Mouse (Mus musculus): Measurements from ENCODE around the gene Pgrmc2. TPM values are rescaled to one million over a fixed set of nuclear protein-coding genes. Genes with fewer than 3 reads are reported as not detected.

The Pgrmc2 gene
- polyA plus RNA-seq, 1 experiment from 2014 or later = 28.6 TPM

DNA sequence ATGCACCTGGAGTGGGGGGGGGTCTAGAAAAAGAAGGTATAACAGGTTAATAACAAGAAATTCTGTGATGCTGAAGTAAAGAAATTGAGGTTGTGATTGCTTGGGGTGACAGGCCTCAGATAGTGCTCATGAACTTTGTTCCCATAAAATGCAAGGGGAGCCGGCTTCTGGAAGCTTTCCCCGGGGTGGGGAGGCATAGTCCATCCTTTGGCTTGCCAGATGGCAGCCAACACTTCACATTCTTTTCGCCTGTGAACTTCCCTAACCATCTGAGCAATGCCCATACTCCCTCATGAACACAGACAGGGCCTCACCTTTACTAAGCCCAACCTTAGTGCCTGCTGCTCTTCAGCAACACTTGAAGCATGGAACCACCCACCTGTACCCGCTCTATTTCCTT is 9.5 kb upstream of the Pgrmc2 start:
- WGBS = 81% methylated on average over 4 of the region's 4 CpGs
- Histone ChIP-seq H3K27me3 (no peaks in the 10 kb centered on the region), H3K9ac (no peak overlapping the region), H3K36me3 (no peaks in the 10 kb centered on the region), H3K27ac (no peak overlapping the region), H3K9me3 (no peaks in the 10 kb centered on the region), H3K4me2 (no peak overlapping the region), H3K4me3 (no peak overlapping the region), H3K4me1 (replicated peaks) (no peaks in the 10 kb centered on the region)
- no peak for ATAC-seq (ENCODE audit: low FRiP score)

DNA sequence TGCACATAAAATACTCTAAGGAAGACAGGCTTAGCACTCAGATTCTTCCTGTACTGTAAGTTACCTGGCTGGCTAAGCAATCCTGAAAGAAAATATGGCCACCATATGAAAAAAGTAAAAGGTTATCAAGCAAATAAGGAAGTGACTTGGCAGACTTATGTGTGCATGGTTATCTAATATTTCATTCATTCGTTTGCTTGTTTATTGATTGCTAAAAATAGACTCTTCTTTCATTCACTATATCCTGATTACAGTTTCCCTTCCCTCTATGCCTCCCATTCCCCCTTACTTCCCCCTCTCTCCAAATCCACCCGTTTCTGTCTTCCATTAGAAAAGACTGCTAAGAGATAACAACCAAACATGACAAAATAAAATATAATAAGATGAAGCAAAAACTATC is 8.0 kb upstream of the Pgrmc2 start:
- no peak for ATAC-seq (ENCODE audit: low FRiP score)
- no peaks in the 10 kb centered on the region for H3K36me3 ChIP-seq
- H3K4me2 ChIP-seq = no peak overlapping the region
- H3K9ac ChIP-seq = no peak overlapping the region
- no peaks in the 10 kb centered on the region for H3K9me3 ChIP-seq
- 75% methylated on average over 2 of the region's 2 CpGs for WGBS
- no peaks in the 10 kb centered on the region for H3K4me1 ChIP-seq (replicated peaks)
- no peak overlapping the region for H3K27ac ChIP-seq
- H3K27me3 ChIP-seq = no peaks in the 10 kb centered on the region
- H3K4me3 ChIP-seq = no peak overlapping the region

DNA sequence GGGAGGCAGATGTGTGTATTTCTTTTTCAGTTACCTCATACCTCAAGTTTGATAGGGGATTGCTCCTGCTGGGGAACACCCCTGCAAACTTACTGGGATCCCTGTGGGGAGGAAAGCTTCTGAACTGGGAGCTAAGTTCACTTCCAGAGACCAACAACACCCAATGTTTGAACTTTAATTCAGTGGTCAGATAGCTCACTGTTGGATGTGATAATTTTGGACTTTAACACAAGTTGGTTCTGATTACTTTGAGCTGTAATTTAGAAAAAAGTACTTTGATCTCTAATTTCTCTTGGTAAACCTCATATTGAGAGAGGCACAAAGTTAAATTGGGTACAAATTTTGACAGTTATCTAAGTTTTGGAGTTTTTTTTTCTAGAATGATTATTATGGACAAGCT is 4.2 kb upstream of the Pgrmc2 start:
- Histone ChIP-seq H3K4me2 (no peak overlapping the region), H3K9ac (no peak overlapping the region), H3K4me1 (replicated peaks) (peaks cover 6% of the 10 kb centered on the region; the same call in 1 of the 2 replicates), H3K27me3 (no peaks in the 10 kb centered on the region), H3K9me3 (no peaks in the 10 kb centered on the region), H3K4me3 (no peak overlapping the region), H3K27ac (no peak overlapping the region), H3K36me3 (no peaks in the 10 kb centered on the region)
- ATAC-seq (ENCODE audit: low FRiP score) = no peak

DNA sequence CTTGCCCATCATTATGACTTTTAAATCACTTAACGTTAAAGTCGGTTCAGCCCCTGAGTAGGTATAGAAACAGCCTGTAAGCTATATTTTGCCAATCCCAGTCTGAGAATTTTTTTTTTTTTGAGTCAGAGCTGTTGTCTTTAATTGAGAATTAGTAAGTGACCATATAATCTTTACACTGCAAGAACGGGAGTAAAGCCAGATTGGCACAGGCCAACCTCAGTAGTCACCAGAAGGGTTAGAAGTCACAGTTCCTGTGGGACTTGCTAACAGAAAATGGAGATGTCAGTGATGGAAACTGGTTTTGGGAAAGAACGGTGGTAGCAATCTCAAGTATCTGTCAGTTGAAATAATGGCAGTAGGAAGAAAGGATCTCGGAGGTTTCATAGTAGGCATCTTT is 1.6 kb upstream of the Pgrmc2 start:
- H3K4me1 ChIP-seq (replicated peaks) = peaks cover 27% of the 10 kb centered on the region
- H3K9me3 ChIP-seq = no peaks in the 10 kb centered on the region
- H3K27me3 ChIP-seq = no peaks in the 10 kb centered on the region
- peak overlapping the region; percentile 64 for H3K4me2 ChIP-seq
- H3K9ac ChIP-seq = no peak overlapping the region
- H3K4me3 ChIP-seq = no peak overlapping the region
- WGBS = 89% methylated on average over 5 of the region's 5 CpGs
- ATAC-seq (ENCODE audit: low FRiP score) = no peak
- H3K36me3 ChIP-seq = no peaks in the 10 kb centered on the region
- no peak overlapping the region for H3K27ac ChIP-seq

DNA sequence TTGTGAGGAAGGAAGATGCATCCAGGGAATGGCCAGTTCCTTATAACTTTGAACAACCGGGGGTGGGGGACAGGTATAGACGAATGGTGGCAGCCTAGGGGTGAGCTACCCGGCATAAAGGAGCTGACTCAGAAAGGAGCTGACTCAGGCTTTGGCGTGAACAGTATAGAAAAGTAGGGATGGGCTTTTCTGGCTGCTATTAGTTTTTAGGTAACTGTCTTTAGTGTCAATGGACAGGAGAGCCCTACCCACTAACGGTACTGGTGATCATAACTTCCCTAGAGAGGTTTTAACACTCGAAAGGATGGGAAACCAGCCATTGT is 905 bp upstream of the Pgrmc2 start:
- no peaks in the 10 kb centered on the region for H3K27me3 ChIP-seq
- H3K9ac ChIP-seq = peak overlapping the region; percentile 82
- H3K36me3 ChIP-seq = no peaks in the 10 kb centered on the region
- H3K27ac ChIP-seq = peak overlapping the region; percentile 94
- ATAC-seq (ENCODE audit: low FRiP score) = peak; percentile 43
- H3K4me2 ChIP-seq = peak overlapping the region; percentile 64
- H3K4me1 ChIP-seq (replicated peaks) = peaks cover 27% of the 10 kb centered on the region
- H3K4me3 ChIP-seq = peak overlapping the region; percentile 93
- no peaks in the 10 kb centered on the region for H3K9me3 ChIP-seq
- WGBS = under 1% methylated on average over 6 of the region's 6 CpGs

DNA sequence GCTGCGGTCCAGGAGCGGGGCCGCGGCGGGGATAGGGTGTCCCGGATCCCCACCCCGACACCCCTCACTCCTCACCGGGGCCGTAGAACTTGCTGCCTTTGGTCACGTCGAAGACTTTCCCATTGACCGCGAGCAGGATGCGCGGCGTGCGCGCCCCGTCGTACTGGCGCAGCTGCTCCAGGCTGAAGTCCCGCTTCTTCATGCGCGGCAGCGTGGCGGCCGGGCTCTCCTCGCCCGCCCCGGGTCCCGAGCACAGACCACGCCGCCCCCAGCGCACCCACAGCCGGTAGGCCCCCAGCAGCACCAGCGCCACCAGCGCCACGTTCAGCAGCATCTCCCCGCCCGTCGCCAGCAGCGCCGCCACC is 344 bp downstream of the Pgrmc2 start:
- peak overlapping the region; percentile 89 for H3K9ac ChIP-seq
- WGBS = 0% methylated on average over 29 of the region's 43 CpGs
- H3K27ac ChIP-seq = peak overlapping the region; percentile 93
- peak overlapping the region; percentile 82 for H3K4me2 ChIP-seq
- H3K27me3 ChIP-seq = no peaks in the 10 kb centered on the region
- peaks cover 27% of the 10 kb centered on the region for H3K4me1 ChIP-seq (replicated peaks)
- no peaks in the 10 kb centered on the region for H3K36me3 ChIP-seq
- H3K9me3 ChIP-seq = no peaks in the 10 kb centered on the region
- peak; percentile 60 for ATAC-seq (ENCODE audit: low FRiP score)
- H3K4me3 ChIP-seq = peak overlapping the region; percentile 93

DNA sequence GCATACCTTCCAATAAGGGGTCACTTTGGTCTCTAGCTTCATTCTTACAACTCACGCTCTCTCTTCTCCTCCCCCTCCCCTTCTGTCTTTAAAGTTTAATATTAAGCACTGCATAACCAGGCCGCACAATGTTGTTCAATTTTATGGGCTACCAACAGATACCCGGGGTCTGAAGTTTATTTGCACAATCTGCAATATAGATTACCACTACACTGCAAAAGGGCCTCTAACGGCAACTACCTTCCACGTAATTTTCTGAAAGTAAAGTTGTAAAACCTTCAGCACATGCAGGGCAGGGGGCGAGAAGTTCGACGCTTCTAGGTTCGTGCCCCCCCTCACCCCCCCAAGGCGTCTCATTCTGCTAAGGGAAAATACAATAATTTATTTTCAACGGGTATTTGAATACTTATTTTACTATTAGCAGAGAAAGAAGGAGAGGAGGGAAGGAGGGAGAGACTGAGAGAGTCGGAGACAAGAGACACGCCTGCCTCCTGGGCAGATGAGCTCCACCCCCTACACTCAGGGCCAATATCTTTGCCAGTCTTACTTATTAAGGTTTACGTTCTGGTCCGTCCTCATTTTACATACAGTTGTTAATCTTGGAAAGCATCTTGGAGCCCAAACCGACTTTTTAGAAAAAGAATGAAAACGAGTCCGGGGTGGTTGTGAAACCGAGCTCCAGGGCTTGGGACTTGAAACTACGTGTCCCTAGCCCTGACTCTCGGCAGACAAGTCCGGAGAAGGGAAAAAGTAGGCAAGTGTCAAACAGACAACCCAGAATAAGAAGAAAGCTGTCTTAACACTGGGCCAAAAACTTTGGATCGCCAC is 1.2 kb downstream of the Pgrmc2 start:
- no peaks in the 10 kb centered on the region for H3K36me3 ChIP-seq
- peak overlapping the region; percentile 93 for H3K27ac ChIP-seq
- H3K4me1 ChIP-seq (replicated peaks) = peaks cover 27% of the 10 kb centered on the region
- no peak for ATAC-seq (ENCODE audit: low FRiP score)
- WGBS = 3% methylated on average over 23 of the region's 23 CpGs
- peak overlapping the region; percentile 82 for H3K4me2 ChIP-seq
- no peaks in the 10 kb centered on the region for H3K27me3 ChIP-seq
- H3K9ac ChIP-seq = peak overlapping the region; percentile 89
- H3K9me3 ChIP-seq = no peaks in the 10 kb centered on the region
- H3K4me3 ChIP-seq = peak overlapping the region; percentile 93

DNA sequence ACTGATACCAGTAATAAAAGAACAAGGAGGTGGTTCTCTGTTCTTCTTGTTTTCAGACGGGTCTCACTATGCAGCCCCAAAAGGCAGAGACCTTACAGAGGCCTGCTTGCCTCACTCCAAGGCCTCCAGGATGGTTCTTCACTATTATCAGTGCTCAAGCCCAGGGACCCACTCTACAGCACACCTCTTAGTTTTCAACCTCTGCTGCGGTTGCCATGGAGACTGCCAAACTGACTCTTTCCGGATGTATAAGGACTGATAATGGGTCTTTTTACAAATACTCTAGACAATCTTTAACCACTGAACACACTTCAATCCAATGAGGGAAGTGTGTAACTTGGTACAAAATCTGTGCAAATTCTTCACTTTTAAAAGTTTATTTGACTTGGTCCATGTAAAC is 2.1 kb downstream of the Pgrmc2 start:
- peak overlapping the region; percentile 82 for H3K4me2 ChIP-seq
- ATAC-seq (ENCODE audit: low FRiP score) = no peak
- H3K9me3 ChIP-seq = no peaks in the 10 kb centered on the region
- no peaks in the 10 kb centered on the region for H3K27me3 ChIP-seq
- H3K9ac ChIP-seq = peak overlapping the region; percentile 26; the same call in 1 of the 2 replicates
- peaks cover 29% of the 10 kb centered on the region for H3K4me1 ChIP-seq (replicated peaks)
- no peaks in the 10 kb centered on the region for H3K36me3 ChIP-seq
- no peak overlapping the region for H3K27ac ChIP-seq
- 42% methylated on average over 3 of the region's 3 CpGs for WGBS
- peak overlapping the region; percentile 93; the same call in 1 of the 2 replicates for H3K4me3 ChIP-seq

DNA sequence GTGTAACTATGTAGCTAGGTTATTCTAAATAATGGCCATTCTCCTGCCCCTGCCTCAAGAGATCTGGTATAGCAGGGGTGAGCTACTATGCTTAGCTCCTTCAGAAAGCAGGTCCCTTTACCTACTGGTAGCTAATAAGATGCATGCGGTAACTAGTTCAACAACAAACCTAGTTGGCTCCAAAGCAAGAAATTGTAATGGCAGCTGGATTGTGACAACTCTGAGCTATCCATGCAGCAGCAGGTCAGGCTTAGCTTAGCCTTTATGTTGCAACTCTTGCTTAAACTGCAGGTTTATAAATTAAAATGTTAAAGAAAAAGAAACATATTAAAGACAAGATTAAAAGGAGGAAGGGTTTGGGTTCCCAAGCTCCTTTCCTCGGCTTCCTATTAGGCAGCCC is 4.2 kb downstream of the Pgrmc2 start:
- Histone ChIP-seq H3K36me3 (no peaks in the 10 kb centered on the region), H3K4me3 (no peak overlapping the region), H3K27me3 (no peaks in the 10 kb centered on the region), H3K9me3 (no peaks in the 10 kb centered on the region), H3K9ac (no peak overlapping the region), H3K4me1 (replicated peaks) (peaks cover 27% of the 10 kb centered on the region), H3K27ac (no peak overlapping the region), H3K4me2 (no peak overlapping the region)
- WGBS = 91% methylated on average over 2 of the region's 2 CpGs
- ATAC-seq (ENCODE audit: low FRiP score) = no peak

DNA sequence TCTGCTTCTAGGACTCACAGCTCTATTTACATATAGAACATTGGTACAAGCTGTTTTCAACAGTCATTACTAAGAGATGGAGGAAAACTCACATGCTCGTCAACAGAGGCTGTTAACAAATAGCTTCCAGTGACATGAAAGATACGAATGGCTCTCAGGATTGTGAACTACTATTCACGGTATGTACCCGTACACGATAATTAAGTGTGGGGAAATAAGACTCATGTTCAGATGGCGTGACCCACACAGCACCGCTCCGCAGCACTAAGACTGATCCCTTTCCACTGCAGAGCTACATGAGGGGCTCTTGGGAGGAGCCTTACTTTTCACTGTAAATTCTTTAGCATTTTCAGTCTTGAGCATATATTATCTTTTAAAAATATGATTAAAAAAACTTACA is 7.5 kb downstream of the Pgrmc2 start:
- Histone ChIP-seq H3K4me2 (no peak overlapping the region), H3K9me3 (no peaks in the 10 kb centered on the region), H3K27me3 (no peaks in the 10 kb centered on the region), H3K27ac (no peak overlapping the region), H3K36me3 (no peaks in the 10 kb centered on the region), H3K4me3 (no peak overlapping the region), H3K9ac (no peak overlapping the region), H3K4me1 (replicated peaks) (peaks cover 12% of the 10 kb centered on the region)
- no peak for ATAC-seq (ENCODE audit: low FRiP score)
- 74% methylated on average over 8 of the region's 8 CpGs for WGBS

DNA sequence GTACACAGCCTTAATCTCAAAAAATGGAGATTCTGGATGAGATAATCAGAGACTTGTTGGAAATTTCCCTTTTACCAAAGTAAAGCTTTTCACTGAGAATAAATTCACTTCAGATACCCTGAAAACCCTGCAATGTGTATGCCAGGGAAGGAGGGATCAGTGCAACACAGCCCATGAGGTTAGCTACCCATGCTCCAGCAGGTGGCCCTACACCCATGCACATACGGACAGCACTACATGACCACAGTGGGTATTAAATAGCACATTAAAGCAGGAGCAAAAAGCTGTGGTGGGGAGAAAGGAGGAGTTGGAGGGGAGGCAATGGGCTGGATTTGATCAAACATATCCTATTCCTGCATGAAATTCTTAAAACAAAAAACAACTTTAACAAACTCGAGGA is 12.3 kb downstream of the Pgrmc2 start:
- Histone ChIP-seq H3K27ac (no peak overlapping the region), H3K4me3 (no peak overlapping the region), H3K9me3 (no peaks in the 10 kb centered on the region), H3K4me1 (replicated peaks) (peaks cover 2% of the 10 kb centered on the region), H3K4me2 (no peak overlapping the region), H3K36me3 (peaks cover 35% of the 10 kb centered on the region), H3K27me3 (no peaks in the 10 kb centered on the region), H3K9ac (no peak overlapping the region)
- no peak for ATAC-seq (ENCODE audit: low FRiP score)
- WGBS = 83% methylated on average over 2 of the region's 2 CpGs

DNA sequence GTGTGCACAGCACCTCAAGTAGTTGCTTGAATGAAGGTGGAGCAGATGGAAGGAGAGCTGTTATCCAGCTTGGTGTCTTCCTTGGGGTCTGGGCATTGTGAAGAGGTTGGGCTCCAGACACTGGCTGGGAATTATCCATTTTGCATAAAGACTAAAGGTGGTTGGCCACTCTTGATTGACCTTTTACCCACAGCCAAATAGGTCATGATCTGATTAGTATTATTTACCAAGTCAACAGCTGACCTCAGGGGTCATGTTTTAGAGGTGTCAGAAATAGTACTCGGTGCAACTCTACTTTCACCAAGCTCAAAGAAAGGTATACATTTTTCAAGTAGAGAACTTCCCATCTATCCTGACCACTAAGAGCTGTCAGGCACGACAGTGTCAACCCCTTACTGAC is 17.5 kb downstream of the Pgrmc2 start:
- H3K27ac ChIP-seq = no peak overlapping the region
- no peak overlapping the region for H3K9ac ChIP-seq
- H3K27me3 ChIP-seq = no peaks in the 10 kb centered on the region
- H3K36me3 ChIP-seq = peaks cover 54% of the 10 kb centered on the region
- no peak for ATAC-seq (ENCODE audit: low FRiP score)
- H3K9me3 ChIP-seq = no peaks in the 10 kb centered on the region
- no peaks in the 10 kb centered on the region for H3K4me1 ChIP-seq (replicated peaks)
- WGBS = 89% methylated on average over 2 of the region's 2 CpGs
- no peak overlapping the region for H3K4me3 ChIP-seq
- no peak overlapping the region for H3K4me2 ChIP-seq

DNA sequence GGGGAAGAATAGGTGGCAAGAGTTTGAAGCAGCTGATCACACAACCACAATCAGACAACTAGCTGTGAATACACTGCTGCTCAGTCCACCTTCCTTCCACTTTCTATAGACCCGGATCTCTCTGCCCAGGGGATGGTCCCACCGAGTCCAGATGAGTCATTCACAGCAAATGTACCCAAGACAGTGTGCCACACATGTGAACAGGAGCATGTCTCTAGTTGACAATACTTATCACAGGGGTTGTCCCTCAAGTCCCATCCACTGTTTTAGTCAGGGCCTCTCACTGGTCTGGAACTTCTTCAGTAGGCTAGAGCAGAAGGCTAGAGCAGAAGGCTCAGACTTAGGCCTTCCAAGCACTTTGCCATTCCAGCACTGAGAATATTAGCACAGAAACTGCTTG is 20.1 kb downstream of the Pgrmc2 start:
- no peak overlapping the region for H3K4me2 ChIP-seq
- 98% methylated on average over 2 of the region's 2 CpGs for WGBS
- no peaks in the 10 kb centered on the region for H3K9me3 ChIP-seq
- H3K9ac ChIP-seq = no peak overlapping the region
- no peak for ATAC-seq (ENCODE audit: low FRiP score)
- no peak overlapping the region for H3K27ac ChIP-seq
- H3K4me1 ChIP-seq (replicated peaks) = no peaks in the 10 kb centered on the region
- H3K4me3 ChIP-seq = no peak overlapping the region
- H3K36me3 ChIP-seq = peaks cover 36% of the 10 kb centered on the region
- no peaks in the 10 kb centered on the region for H3K27me3 ChIP-seq
